Mouse (Mus musculus) MN1 (cell line): ENCODE data around the gene Rad51b.

Experiments used
- DNase-seq: peaks from one replicate; pipeline ENCODE4 v3.0.0-alpha.2; 2016; ENCODE audit warnings: low spot score

Gene Rad51b

GRCm38 (mm10) chr12:79613846-79614582 is 316.9 kb downstream of the Rad51b start:
- no peak for DNase-seq

- DNase-seq: no peak
Observed at GRCm38 (mm10) chr12:79614583-79614953, 317.5 kb downstream of the Rad51b start.

GRCm38 (mm10) chr12:79615717-79616316 is 318.7 kb downstream of the Rad51b start:
- no peak for DNase-seq

- DNase-seq: no peak
Observed at GRCm38 (mm10) chr12:79619009-79619408, 321.9 kb downstream of the Rad51b start.

- no peak for DNase-seq
Observed at GRCm38 (mm10) chr12:79620693-79621092, 323.6 kb downstream of the Rad51b start.

- DNase-seq: no peak
Observed at GRCm38 (mm10) chr12:79623308-79623707, 326.2 kb downstream of the Rad51b start.

- no peak for DNase-seq
Observed at GRCm38 (mm10) chr12:79625699-79626554, 328.8 kb downstream of the Rad51b start.

GRCm38 (mm10) chr12:79626555-79627080 is 329.5 kb downstream of the Rad51b start:
- DNase-seq: no peak

- no peak for DNase-seq
Observed at GRCm38 (mm10) chr12:79627351-79628120, 330.5 kb downstream of the Rad51b start.

GRCm38 (mm10) chr12:79628121-79628774 is 331.2 kb downstream of the Rad51b start:
- no peak for DNase-seq

- DNase-seq: no peak
Observed at GRCm38 (mm10) chr12:79629945-79630850, 333.1 kb downstream of the Rad51b start.

- no peak for DNase-seq
Observed at GRCm38 (mm10) chr12:79633458-79634106, 336.5 kb downstream of the Rad51b start.

GRCm38 (mm10) chr12:79641570-79642285 is 344.6 kb downstream of the Rad51b start:
- no peak for DNase-seq

- no peak for DNase-seq
Observed at GRCm38 (mm10) chr12:79642715-79643114, 345.6 kb downstream of the Rad51b start.

- peak; percentile 93 for DNase-seq
Observed at GRCm38 (mm10) chr12:79645656-79646055, 348.6 kb downstream of the Rad51b start.

- no peak for DNase-seq
Observed at GRCm38 (mm10) chr12:79646646-79647164, 349.6 kb downstream of the Rad51b start.

GRCm38 (mm10) chr12:79647382-79647781 is 350.3 kb downstream of the Rad51b start:
- DNase-seq: no peak

- DNase-seq: no peak
Observed at GRCm38 (mm10) chr12:79647976-79648375, 350.9 kb downstream of the Rad51b start.
